ENCODE assay signal across 9 mouse cellular contexts in genomic region chr17:3224383-3225106, GRCm38 (mm10).
DNase-seq lines count a peak whose midpoint lies in the region; ATAC-seq and TF ChIP-seq lines count a peak whose summit lies in the region.
"Had no signal": no experiment of that assay in that cellular context is flagged by ENCODE, and none has a peak within 500 bp of the region (broad histone marks: within the 10 kb centered on the region; RNA-seq: fewer than 3 reads in every experiment).

No protein-coding gene starts in this region.

- no peaks in the 10 kb centered on the region for H3K4me1 ChIP-seq in forebrain, embryonic 10.5 days
- H3K4me1 ChIP-seq in heart, embryonic 16.5 days (ENCODE audit: control insufficient read depth, insufficient read depth, low read length) = no peaks in the 10 kb centered on the region
- peaks cover 0 to 11% of the 10 kb centered on the region in 2 experiments; a peak in 2 of 4 replicates for H3K4me1 ChIP-seq in liver, embryonic 14.5 days (replicated peaks; ENCODE audit: control insufficient read depth in 2 of 2, insufficient read depth in 2 of 2, low read length in 1 of 2)
- H3K4me1 ChIP-seq in neural tube, embryonic 11.5 days (ENCODE audit: control insufficient read depth, insufficient read depth, low read length) = no peaks in the 10 kb centered on the region
- no peaks in the 10 kb centered on the region for H3K4me1 ChIP-seq in stomach, embryonic 15.5 days
- H3K4me1 ChIP-seq: embryonic facial prominence, embryonic 13.5 days had no signal

- ATAC-seq in heart, embryonic 16.5 days (replicated peaks; ENCODE audit: extremely low read depth, insufficient read depth, low FRiP score) = peak; percentile 73
- peak; percentile 52 for ATAC-seq in liver, embryonic 14.5 days (ENCODE audit: insufficient read depth)
- peak; percentile 50; the same call in 1 of the 2 replicates for ATAC-seq in neural tube, embryonic 11.5 days (ENCODE audit: insufficient read depth, low FRiP score, low TSS enrichment)
- ATAC-seq in stomach, embryonic 15.5 days (ENCODE audit: insufficient read depth, low FRiP score, low read depth) = peak; percentile 82

- peak; percentile 90 for DNase-seq in CD4-positive, CD25-positive, alpha-beta regulatory T cell, adult 2 months (ENCODE audit: low read depth, low spot score)
- DNase-seq in brain, embryonic 14.5 days (ENCODE audit: low read depth) = peak; percentile 77
- peak; percentile 70 for DNase-seq in forebrain, embryonic 10.5 days (ENCODE audit: extremely low spot score, low spot score)
- DNase-seq in kidney, postnatal 14 days = peak; percentile 90
- DNase-seq in liver, embryonic 14.5 days (ENCODE audit: low read depth in 3 of 3, low spot score in 3 of 3) = peak; percentile 53 to 66 (median 57)
- DNase-seq in neural tube, embryonic 11.5 days (ENCODE audit: low spot score) = peak; percentile 81

- H3K27me3 ChIP-seq in forebrain, embryonic 10.5 days (ENCODE audit: poor library complexity, severe bottlenecking) = no peaks in the 10 kb centered on the region
- no peaks in the 10 kb centered on the region for H3K27me3 ChIP-seq in heart, embryonic 16.5 days (ENCODE audit: control insufficient read depth, insufficient read depth, low read length)
- H3K27me3 ChIP-seq in liver, embryonic 14.5 days (ENCODE audit: control insufficient read depth, insufficient read depth, low read length) = no peaks in the 10 kb centered on the region
- no peaks in the 10 kb centered on the region for H3K27me3 ChIP-seq in neural tube, embryonic 11.5 days (ENCODE audit: control insufficient read depth, insufficient read depth, low read length)
- no peaks in the 10 kb centered on the region for H3K27me3 ChIP-seq in stomach, embryonic 15.5 days (replicated peaks)
- H3K27me3 ChIP-seq: embryonic facial prominence, embryonic 13.5 days had no signal

- H3K4me2 ChIP-seq in heart, embryonic 16.5 days (ENCODE audit: low read depth, low read length) = no peak overlapping the region
- no peak overlapping the region for H3K4me2 ChIP-seq in liver, embryonic 14.5 days (ENCODE audit: low read depth)
- no peak overlapping the region for H3K4me2 ChIP-seq in neural tube, embryonic 11.5 days (ENCODE audit: low read depth)
- no peak overlapping the region for H3K4me2 ChIP-seq in stomach, embryonic 15.5 days
- H3K4me2 ChIP-seq: embryonic facial prominence, embryonic 13.5 days had no signal

- no peak overlapping the region for H3K4me3 ChIP-seq in forebrain, embryonic 10.5 days
- H3K4me3 ChIP-seq in heart, embryonic 16.5 days (ENCODE audit: low read length) = no peak overlapping the region
- no peak overlapping the region for H3K4me3 ChIP-seq in liver, embryonic 14.5 days (ENCODE audit: insufficient read depth in 1 of 2, low read depth in 2 of 2, low read length in 2 of 2)
- no peak overlapping the region for H3K4me3 ChIP-seq in neural tube, embryonic 11.5 days (ENCODE audit: low read depth, low read length)
- no peak overlapping the region for H3K4me3 ChIP-seq in stomach, embryonic 15.5 days (replicated peaks)
- H3K4me3 ChIP-seq: embryonic facial prominence, embryonic 13.5 days had no signal

- no peak for TF ChIP-seq EP300 in liver, embryonic 14.5 days (IDR thresholded peaks at IDR 0.05; ENCODE audit: low read depth)

- H3K36me3 ChIP-seq in forebrain, embryonic 10.5 days (replicated peaks) = 0 out of 2 replicates have a peak, but pooled peaks cover 4% of the 10 kb centered on the region
- H3K36me3 ChIP-seq in heart, embryonic 16.5 days (ENCODE audit: control insufficient read depth, insufficient read depth) = no peaks in the 10 kb centered on the region
- no peaks in the 10 kb centered on the region for H3K36me3 ChIP-seq in liver, embryonic 14.5 days (replicated peaks; ENCODE audit: control insufficient read depth, insufficient read depth, low read depth)
- no peaks in the 10 kb centered on the region for H3K36me3 ChIP-seq in neural tube, embryonic 11.5 days (ENCODE audit: control insufficient read depth, insufficient read depth, low read length)
- no peaks in the 10 kb centered on the region for H3K36me3 ChIP-seq in stomach, embryonic 15.5 days

- H3K9ac ChIP-seq in heart, embryonic 16.5 days (ENCODE audit: low read length) = no peak overlapping the region
- H3K9ac ChIP-seq in liver, embryonic 14.5 days (replicated peaks) = no peak overlapping the region
- no peak overlapping the region for H3K9ac ChIP-seq in neural tube, embryonic 11.5 days (ENCODE audit: low read length)
- no peak overlapping the region for H3K9ac ChIP-seq in stomach, embryonic 15.5 days
- H3K9ac ChIP-seq: embryonic facial prominence, embryonic 13.5 days had no signal

- H3K27ac ChIP-seq in forebrain, embryonic 10.5 days = no peak overlapping the region
- H3K27ac ChIP-seq in heart, embryonic 16.5 days (ENCODE audit: low read length) = no peak overlapping the region
- no peak overlapping the region for H3K27ac ChIP-seq in liver, embryonic 14.5 days
- H3K27ac ChIP-seq in neural tube, embryonic 11.5 days (ENCODE audit: low read depth, low read length) = no peak overlapping the region
- H3K27ac ChIP-seq in stomach, embryonic 15.5 days = no peak overlapping the region

- 69% methylated on average over 4 of the region's 4 CpGs for WGBS in forebrain, embryonic 10.5 days
- 54% methylated on average over 4 of the region's 4 CpGs for WGBS in heart, embryonic 16.5 days
- WGBS in liver, embryonic 14.5 days (ENCODE audit: insufficient replicate concordance) = 42% methylated on average over 4 of the region's 4 CpGs
- 71% methylated on average over 4 of the region's 4 CpGs for WGBS in neural tube, embryonic 11.5 days
- WGBS in stomach, embryonic 15.5 days = 54% methylated on average over 4 of the region's 4 CpGs

- no peak for TF ChIP-seq POLR2A in brain, embryonic 14.5 days (IDR thresholded peaks at IDR 0.05; ENCODE audit: borderline replicate concordance, extremely low read depth, insufficient read depth, insufficient read length, poor library complexity, severe bottlenecking)

- TF ChIP-seq CTCF in brain, embryonic 14.5 days (IDR thresholded peaks at IDR 0.05; ENCODE audit: borderline replicate concordance, extremely low read depth, insufficient read depth, insufficient read length) = peak; percentile 92
- peak; percentile 99 for TF ChIP-seq CTCF in liver, embryonic 14.5 days (IDR thresholded peaks at IDR 0.05; ENCODE audit: low read depth)

- H3K9me3 ChIP-seq in forebrain, embryonic 10.5 days = no peaks in the 10 kb centered on the region
- no peaks in the 10 kb centered on the region for H3K9me3 ChIP-seq in heart, embryonic 16.5 days (replicated peaks; ENCODE audit: control insufficient read depth, low read length)
- H3K9me3 ChIP-seq in liver, embryonic 14.5 days (ENCODE audit: control insufficient read depth, low read length) = no peaks in the 10 kb centered on the region
- H3K9me3 ChIP-seq in neural tube, embryonic 11.5 days (ENCODE audit: control insufficient read depth, low read length) = no peaks in the 10 kb centered on the region
- no peaks in the 10 kb centered on the region for H3K9me3 ChIP-seq in stomach, embryonic 15.5 days
- H3K9me3 ChIP-seq: embryonic facial prominence, embryonic 13.5 days had no signal
